Mouse (Mus musculus) kidney, adult 2 months (tissue): Measurements from ENCODE around the gene Pdzrn3.

ENCODE experiments used
- CTCF ChIP-seq: fragments of 200-500 bp; conservative IDR thresholded peaks from 2 replicates; pipeline ENCODE4 v1.5.1; 2011; ENCODE audit warnings: low read depth, mild to moderate bottlenecking, control low read depth, low read length, moderate library complexity, mixed read lengths; ENCODE audit not compliant: insufficient read depth, insufficient read length
- POLR2A ChIP-seq: fragments of 200-500 bp; IDR thresholded peaks from one replicate; pipeline ENCODE4 v1.6.1; 2011; ENCODE audit warnings: low read depth, low read length, control low read depth

GRCm38 (mm10) chr6:101293036-101293572, 84.6 kb downstream of the Pdzrn3 start:
- TF ChIP-seq CTCF (no peak), POLR2A (no peak)
